Mouse (Mus musculus) small intestine, adult 2 months (tissue): Measurements from ENCODE around the gene Slc38a1.

Experiments used
- CTCF ChIP-seq: fragments of 200-500 bp; IDR thresholded peaks from 2 replicates; pipeline ENCODE4 v1.5.1; 2012; ENCODE audit warnings: low read depth, mild to moderate bottlenecking, control low read depth, inconsistent platforms, low read length, moderate library complexity, mixed read lengths; ENCODE audit not compliant: insufficient replicate concordance, insufficient read length; ENCODE audit errors: extremely low read depth
- POLR2A ChIP-seq: fragments of 200-500 bp; IDR thresholded peaks from 2 replicates; pipeline ENCODE4 v1.6.1; 2012; ENCODE audit warnings: low read depth, mild to moderate bottlenecking, control low read depth, inconsistent platforms, low read length, moderate library complexity

DNA sequence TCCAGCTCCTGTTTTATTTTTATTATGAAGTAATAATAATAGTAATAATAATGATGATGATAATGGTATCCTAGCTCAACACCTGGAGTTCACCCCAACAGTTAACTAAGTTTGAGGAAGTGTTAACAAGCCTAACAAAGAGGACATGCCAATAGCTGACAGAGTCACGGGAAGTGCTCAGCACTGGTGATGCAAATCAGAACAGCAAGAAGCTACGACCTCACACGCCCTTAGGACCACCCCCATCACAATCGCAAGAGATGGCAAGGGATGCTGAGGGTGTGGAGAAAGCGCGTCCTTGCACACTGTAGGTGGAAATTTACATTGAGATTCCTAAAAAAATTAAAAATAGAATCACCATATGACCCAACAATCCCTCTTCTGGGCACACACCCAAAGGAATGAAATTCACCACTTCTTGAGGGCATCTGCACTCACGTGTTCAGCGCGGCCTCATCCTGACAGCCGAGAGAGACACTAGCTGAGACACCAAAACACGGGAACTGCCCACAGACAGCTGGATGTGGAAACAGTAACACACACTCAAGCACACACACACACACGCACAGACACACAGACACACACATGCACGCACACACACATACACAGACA, 11.5 kb downstream of the Slc38a1 start:
- TF ChIP-seq CTCF (no peak), POLR2A (no peak)
